Mouse (Mus musculus): ENCODE measurements around the gene Fan1. TPM values are rescaled to one million over a fixed set of nuclear protein-coding genes. Genes with fewer than 3 reads are reported as not detected.

Fan1 gene
- total and polyA plus RNA-seq, 3 experiments, result 2.9 to 3.6 TPM; not detected in 1

- no peak overlapping the region for H3K9ac ChIP-seq (ENCODE audit: control insufficient read depth, low read depth, low read length, poor library complexity, severe bottlenecking)
- no peak for TF ChIP-seq CHD2 (IDR thresholded peaks at IDR 0.05; ENCODE audit: low read length)
- no peak for TF ChIP-seq USF1 (IDR thresholded peaks at IDR 0.05; ENCODE audit: low read depth, low read length)
- TF ChIP-seq POLR2AphosphoS2 (IDR thresholded peaks at IDR 0.05; ENCODE audit: low read length), result no peak
- TF ChIP-seq MYB (IDR thresholded peaks at IDR 0.05; ENCODE audit: low read depth, low read length), result no peak
- TF ChIP-seq USF2 (IDR thresholded peaks at IDR 0.05; ENCODE audit: borderline replicate concordance in 1 of 2, insufficient read depth in 1 of 2, low read depth in 1 of 2, low read length in 2 of 2), result no peak
- TF ChIP-seq EP300 (IDR thresholded peaks at IDR 0.05; ENCODE audit: low read depth in 1 of 2, low read length in 2 of 2), result no peak
- TF ChIP-seq ETS1 (IDR thresholded peaks at IDR 0.05; ENCODE audit: low read depth, low read length), result no peak
- no peak for TF ChIP-seq HCFC1 (IDR thresholded peaks at IDR 0.05; ENCODE audit: low read depth, low read length)
- TF ChIP-seq GABPA (IDR thresholded peaks at IDR 0.05; ENCODE audit: low read depth, low read length), result no peak
- TF ChIP-seq ZMIZ1 (IDR thresholded peaks at IDR 0.05; ENCODE audit: low read depth, low read length), result no peak
- TF ChIP-seq POLR2AphosphoS5 (IDR thresholded peaks at IDR 0.05; ENCODE audit: borderline replicate concordance, low read depth, low read length), result no peak
- no peak for TF ChIP-seq KAT2A (conservative IDR thresholded peaks at IDR 0.05; ENCODE audit: low read depth, low read length)
- TF ChIP-seq MYC (IDR thresholded peaks at IDR 0.05; ENCODE audit: low read depth, low read length), result no peak
- H3K9me3 ChIP-seq (replicated peaks; ENCODE audit: insufficient read depth, low read length), result no peaks in the 10 kb centered on the region
- H3K27me3 ChIP-seq (ENCODE audit: control insufficient read depth in 1 of 2, insufficient read depth in 2 of 2, low read length in 2 of 2), result no peaks in the 10 kb centered on the region
- no peak overlapping the region for H3K27ac ChIP-seq (ENCODE audit: control insufficient read depth, low read depth, low read length)
- no peaks in the 10 kb centered on the region for H3K36me3 ChIP-seq (ENCODE audit: control insufficient read depth in 1 of 2, insufficient read depth in 2 of 2, low read length in 2 of 2)
- no peaks in the 10 kb centered on the region for H3K4me1 ChIP-seq (ENCODE audit: control insufficient read depth in 1 of 2, insufficient read depth in 2 of 2, low read length in 2 of 2)
- no peaks in the 10 kb centered on the region for H3K79me2 ChIP-seq (ENCODE audit: control insufficient read depth, insufficient read depth, low read length, poor library complexity)
- H3K4me3 ChIP-seq (ENCODE audit: control insufficient read depth in 1 of 2, insufficient read depth in 1 of 2, low read depth in 2 of 2, low read length in 2 of 2), result no peak overlapping the region
- DNase-seq (ENCODE audit: low read depth, low spot score), result no peak
These were observed 42.6 kb downstream of the Fan1 start for GRCm38 (mm10) chr7:64331309-64331708.

- no peak overlapping the region for H3K27ac ChIP-seq (ENCODE audit: control insufficient read depth, low read depth, low read length)
- H3K4me3 ChIP-seq (ENCODE audit: control insufficient read depth in 1 of 2, insufficient read depth in 1 of 2, low read depth in 2 of 2, low read length in 2 of 2), result no peak overlapping the region
- TF ChIP-seq MAZ (IDR thresholded peaks at IDR 0.05; ENCODE audit: low read depth, low read length) (no peak), TCF12 (IDR thresholded peaks at IDR 0.05; ENCODE audit: low read depth, low read length) (no peak), EP300 (IDR thresholded peaks at IDR 0.05; ENCODE audit: low read depth in 1 of 2, low read length in 2 of 2) (no peak), MAFK (IDR thresholded peaks at IDR 0.05; ENCODE audit: borderline replicate concordance, low read depth, low read length) (no peak), ZNF384 (IDR thresholded peaks at IDR 0.05; ENCODE audit: low read depth, low read length) (no peak), POLR2A (IDR thresholded peaks at IDR 0.05; ENCODE audit: control insufficient read depth in 1 of 2, insufficient read depth in 1 of 2, low read depth in 1 of 2, low read length in 2 of 2, poor library complexity in 1 of 2) (no peak), GABPA (IDR thresholded peaks at IDR 0.05; ENCODE audit: low read depth, low read length) (no peak), ZC3H11A (IDR thresholded peaks at IDR 0.05; ENCODE audit: low read depth, low read length) (no peak), E2F4 (IDR thresholded peaks at IDR 0.05; ENCODE audit: borderline replicate concordance, low read depth, low read length) (no peak), ELF1 (IDR thresholded peaks at IDR 0.05; ENCODE audit: low read depth, low read length) (no peak), RAD21 (IDR thresholded peaks at IDR 0.05; ENCODE audit: low read depth, low read length) (no peak), MYC (IDR thresholded peaks at IDR 0.05; ENCODE audit: low read depth, low read length) (no peak), MAX (IDR thresholded peaks at IDR 0.05; ENCODE audit: low read length) (no peak), RCOR1 (IDR thresholded peaks at IDR 0.05; ENCODE audit: low read depth, low read length) (no peak), SIN3A (IDR thresholded peaks at IDR 0.05; ENCODE audit: low read length) (no peak), NRF1 (IDR thresholded peaks at IDR 0.05; ENCODE audit: insufficient read depth, low read depth, low read length, poor library complexity, severe bottlenecking) (no peak), USF1 (IDR thresholded peaks at IDR 0.05; ENCODE audit: low read depth, low read length) (no peak), MEF2A (IDR thresholded peaks at IDR 0.05; ENCODE audit: extremely low read depth, insufficient replicate concordance, low read depth, low read length, poor library complexity, severe bottlenecking) (no peak), USF2 (IDR thresholded peaks at IDR 0.05; ENCODE audit: borderline replicate concordance in 1 of 2, insufficient read depth in 1 of 2, low read depth in 1 of 2, low read length in 2 of 2) (no peak)
- no peak overlapping the region for H3K9ac ChIP-seq (ENCODE audit: control insufficient read depth, low read depth, low read length, poor library complexity, severe bottlenecking)
- DNase-seq (ENCODE audit: low read depth, low spot score), result no peak
- H3K27me3 ChIP-seq (ENCODE audit: control insufficient read depth in 1 of 2, insufficient read depth in 2 of 2, low read length in 2 of 2), result no peaks in the 10 kb centered on the region
- H3K9me3 ChIP-seq (replicated peaks; ENCODE audit: insufficient read depth, low read length), result no peaks in the 10 kb centered on the region
- H3K4me1 ChIP-seq (ENCODE audit: control insufficient read depth in 1 of 2, insufficient read depth in 2 of 2, low read length in 2 of 2), result no peaks in the 10 kb centered on the region
- no peaks in the 10 kb centered on the region for H3K36me3 ChIP-seq (ENCODE audit: control insufficient read depth in 1 of 2, insufficient read depth in 2 of 2, low read length in 2 of 2)
- no peaks in the 10 kb centered on the region for H3K79me2 ChIP-seq (ENCODE audit: control insufficient read depth, insufficient read depth, low read length, poor library complexity)
These were observed 46.4 kb downstream of the Fan1 start for GRCm38 (mm10) chr7:64327486-64327885.
